Mouse (Mus musculus) hindbrain, embryonic 15.5 days (tissue): ENCODE measurements around the gene Akap13. TPM values are rescaled to one million over a fixed set of nuclear protein-coding genes. Genes with fewer than 3 reads are reported as not detected.
"Not testable (repeated sequence)": the region's sequence is repeated elsewhere in the genome, so short reads cannot be mapped to it uniquely, and the experiment has no call there.

Source experiments
- ATAC-seq: fragments of 200-750 bp; cut with Nextera tagmentation; 2 replicates; pipeline ENCODE4 v1.8.0; 2017; ENCODE audit warnings: low read depth, moderate number of reproducible peaks, moderate TSS enrichment; ENCODE audit not compliant: low FRiP score
- H3K27ac ChIP-seq: fragments of 300-500 bp; sonication (generic); replicated peaks from 2 replicates; pipeline ENCODE4 v1.5.1; 2015; ENCODE audit warnings: mild to moderate bottlenecking, inconsistent platforms
- H3K27me3 ChIP-seq: fragments of 300-500 bp; sonication (generic); 2 replicates; pipeline ENCODE4 v1.6.1; 2015; ENCODE audit warnings: control low read depth, inconsistent platforms
- H3K36me3 ChIP-seq: fragments of 300-500 bp; sonication (generic); 2 replicates; pipeline ENCODE4 v1.6.1; 2015; ENCODE audit warnings: control low read depth, inconsistent platforms
- H3K4me1 ChIP-seq: fragments of 300-500 bp; sonication (generic); replicated peaks from 2 replicates; pipeline ENCODE4 v1.6.1; 2015; ENCODE audit warnings: control low read depth, inconsistent platforms
- H3K4me2 ChIP-seq: fragments of 300-500 bp; sonication (generic); 2 replicates; pipeline ENCODE4 v1.6.1; 2015; ENCODE audit warnings: moderate library complexity, mild to moderate bottlenecking, inconsistent platforms
- H3K4me3 ChIP-seq: fragments of 300-500 bp; sonication (generic); 2 replicates; pipeline ENCODE4 v1.5.1; 2015; ENCODE audit warnings: mild to moderate bottlenecking, inconsistent platforms
- H3K9ac ChIP-seq: fragments of 300-500 bp; sonication (generic); 2 replicates; pipeline ENCODE4 v1.6.1; 2015; ENCODE audit warnings: inconsistent platforms
- H3K9me3 ChIP-seq: fragments of 300-500 bp; sonication (generic); 2 replicates; pipeline ENCODE4 v1.6.1; 2016; ENCODE audit warnings: control low read depth, inconsistent platforms
- WGBS: fragments of 180-500 bp; shearing (Covaris S2); methylation state at CpG from one replicate; pipeline ENCODE4 v1.1.7; 2015; 5-methylcytosine and 5-hydroxymethylcytosine counted together
- polyA plus RNA-seq: library from polyadenylated mRNA; unstranded; fragments of >200 nt; fragmentation: Nextera tagmentation; extraction: Ambion mirVana; gene quantifications from 2 replicates; pipeline ENCODE4 v1.2.1, GENCODE M21; 2015

Gene Akap13
- polyA plus RNA-seq, 1 experiment from 2014 or later = 15.3 TPM

DNA sequence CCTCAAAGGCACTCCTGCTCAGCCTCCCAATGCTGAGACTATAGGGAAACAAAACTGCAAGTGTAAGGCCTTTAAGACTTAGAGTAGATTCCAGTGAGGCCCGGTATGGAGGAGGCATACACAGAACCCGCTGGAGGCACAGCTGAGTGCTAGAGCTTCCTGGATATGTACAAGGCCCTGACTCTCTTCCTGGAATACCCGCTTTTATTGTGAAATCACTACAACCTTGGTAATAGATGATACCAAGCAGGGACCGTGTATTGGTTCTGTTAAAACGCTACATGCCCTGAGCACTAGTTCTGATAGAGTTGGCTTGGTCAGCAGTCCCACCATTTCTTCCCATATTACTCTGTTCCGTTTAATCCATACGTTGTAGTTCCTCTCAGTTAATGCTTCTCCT lies 274.3 kb downstream of the Akap13 start:
- WGBS = 97% methylated on average over 7 of the region's 7 CpGs
- Histone ChIP-seq H3K27ac (no peak overlapping the region), H3K27me3 (no peaks in the 10 kb centered on the region), H3K4me3 (no peak overlapping the region), H3K4me2 (no peak overlapping the region), H3K4me1 (no peaks in the 10 kb centered on the region), H3K9ac (no peak overlapping the region), H3K36me3 (peaks cover 14% of the 10 kb centered on the region), H3K9me3 (no peaks in the 10 kb centered on the region)
- no peak for ATAC-seq

DNA sequence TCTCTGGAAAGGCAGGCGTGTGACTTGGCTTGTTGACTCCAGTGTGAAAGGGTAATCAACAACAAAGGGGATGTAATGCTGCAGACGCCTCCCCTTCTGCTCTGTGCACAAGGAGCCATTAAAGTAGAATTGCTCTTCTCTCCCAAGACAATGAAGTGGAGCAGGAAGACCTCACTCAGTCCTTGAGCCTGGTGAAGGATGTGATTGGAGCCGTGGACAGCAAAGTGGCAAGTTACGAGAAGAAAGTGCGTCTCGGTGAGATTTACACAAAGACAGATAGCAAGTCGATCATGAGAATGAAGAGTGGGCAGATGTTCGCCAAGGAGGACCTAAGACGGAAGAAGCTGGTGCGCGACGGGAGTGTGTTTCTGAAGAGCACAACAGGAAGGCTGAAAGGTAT lies 274.9 kb downstream of the Akap13 start:
- H3K9ac ChIP-seq = no peak overlapping the region
- H3K9me3 ChIP-seq = no peaks in the 10 kb centered on the region
- H3K27ac ChIP-seq = no peak overlapping the region
- ATAC-seq = no peak
- no peaks in the 10 kb centered on the region for H3K4me1 ChIP-seq
- H3K27me3 ChIP-seq = no peaks in the 10 kb centered on the region
- WGBS = 87% methylated on average over 12 of the region's 12 CpGs
- H3K36me3 ChIP-seq = peaks cover 12% of the 10 kb centered on the region
- H3K4me3 ChIP-seq = no peak overlapping the region
- no peak overlapping the region for H3K4me2 ChIP-seq

GRCm38 (mm10) chr7:75731951-75732350 lies 276.6 kb downstream of the Akap13 start:
- Histone ChIP-seq H3K4me1 (no peaks in the 10 kb centered on the region), H3K36me3 (peaks cover 9% of the 10 kb centered on the region), H3K27me3 (no peaks in the 10 kb centered on the region), H3K4me3 (no peak overlapping the region), H3K4me2 (no peak overlapping the region), H3K9me3 (no peaks in the 10 kb centered on the region), H3K9ac (no peak overlapping the region), H3K27ac (no peak overlapping the region)
- WGBS = 83% methylated on average over 2 of the region's 2 CpGs
- ATAC-seq = no peak

DNA sequence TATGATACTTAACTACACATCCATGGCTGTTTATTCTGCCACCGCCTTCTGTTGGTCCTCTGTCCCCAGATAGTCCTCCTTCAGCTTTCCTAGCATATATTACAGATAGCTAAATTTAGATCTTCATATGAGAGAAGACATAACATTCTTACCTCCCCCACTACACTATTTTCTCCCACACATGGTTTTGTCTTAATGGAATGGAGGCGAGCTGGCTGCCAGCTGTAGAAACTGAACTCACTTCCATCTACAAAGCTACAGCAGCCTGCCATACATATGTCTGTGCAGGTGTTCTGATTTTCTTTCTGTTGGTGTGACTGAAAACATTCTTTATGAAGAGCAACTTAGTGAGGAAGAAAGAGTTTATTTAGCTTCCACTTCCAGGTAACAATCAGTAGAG lies 277.8 kb downstream of the Akap13 start:
- Histone ChIP-seq H3K27ac (no peak overlapping the region), H3K9me3 (no peaks in the 10 kb centered on the region), H3K4me1 (no peaks in the 10 kb centered on the region), H3K36me3 (peaks cover 9% of the 10 kb centered on the region), H3K27me3 (no peaks in the 10 kb centered on the region), H3K4me3 (no peak overlapping the region), H3K4me2 (no peak overlapping the region), H3K9ac (no peak overlapping the region)
- ATAC-seq = no peak
- 88% methylated on average over 2 of the region's 2 CpGs for WGBS

DNA sequence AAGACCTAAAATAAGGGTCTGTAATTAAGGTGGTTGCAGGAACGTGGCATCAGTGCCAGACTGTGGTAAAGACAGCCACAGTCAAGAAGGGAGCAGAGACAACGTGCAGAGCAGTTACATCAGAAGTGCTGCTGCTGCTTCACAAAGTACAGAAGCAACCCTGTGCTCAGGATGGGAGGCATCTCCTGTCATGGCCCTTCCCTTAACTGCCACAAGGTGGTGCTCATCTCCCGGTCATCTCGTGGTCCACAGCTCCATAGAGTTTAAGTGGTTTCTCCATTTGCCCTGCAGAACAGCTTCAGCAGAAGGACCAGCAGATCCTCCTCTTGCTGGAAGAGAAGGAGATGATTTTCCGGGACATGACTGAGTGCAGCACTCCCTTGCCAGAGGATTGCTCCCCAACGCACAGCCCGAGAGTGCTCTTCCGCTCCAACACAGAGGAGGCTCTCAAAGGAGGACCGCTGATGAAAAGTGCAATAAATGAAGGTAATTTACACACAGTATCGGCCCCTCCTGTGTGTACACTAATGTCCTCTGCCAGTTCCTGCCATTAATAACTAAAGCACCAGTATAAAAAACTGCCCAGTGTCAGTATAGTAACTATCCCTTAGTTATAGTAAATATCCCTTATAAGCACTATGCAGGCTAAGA lies 283.9 kb downstream of the Akap13 start:
- no peaks in the 10 kb centered on the region for H3K4me1 ChIP-seq
- H3K27ac ChIP-seq = no peak overlapping the region
- no peaks in the 10 kb centered on the region for H3K9me3 ChIP-seq
- 0 out of 2 replicates have a peak overlapping the region, but pooled peaks have one; percentile 15 for H3K4me2 ChIP-seq
- H3K9ac ChIP-seq = no peak overlapping the region
- H3K36me3 ChIP-seq = no peaks in the 10 kb centered on the region
- peak; percentile 93 for ATAC-seq
- 47% methylated on average over 10 of the region's 10 CpGs for WGBS
- H3K4me3 ChIP-seq = no peak overlapping the region
- no peaks in the 10 kb centered on the region for H3K27me3 ChIP-seq

DNA sequence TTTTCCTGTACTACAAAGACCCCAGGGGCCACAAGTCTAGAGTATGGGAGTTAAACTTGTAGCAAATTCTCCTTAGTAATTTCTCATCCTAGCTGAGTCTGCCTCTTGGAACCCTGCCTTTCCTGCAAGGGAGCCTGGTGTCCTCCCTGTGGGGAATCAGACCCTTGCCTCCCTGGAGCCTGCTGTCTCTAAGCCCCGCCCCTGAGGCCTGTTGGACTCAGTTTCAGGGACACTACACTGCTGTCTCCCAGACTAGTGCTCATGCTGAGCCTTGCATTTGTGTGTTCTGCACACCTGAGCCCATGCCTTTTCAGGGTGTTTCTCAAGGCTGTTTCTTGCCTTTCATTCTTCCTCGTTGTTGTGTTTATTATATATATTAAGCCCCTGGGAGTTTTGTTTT lies 289.2 kb downstream of the Akap13 start:
- H3K9ac ChIP-seq = no peak overlapping the region
- H3K4me3 ChIP-seq = no peak overlapping the region
- H3K9me3 ChIP-seq = no peaks in the 10 kb centered on the region
- H3K27me3 ChIP-seq = no peaks in the 10 kb centered on the region
- 53% methylated on average over 2 of the region's 2 CpGs for whole genome bisulfite sequencing
- no peak for ATAC-seq
- no peak overlapping the region for H3K27ac ChIP-seq
- H3K4me2 ChIP-seq = no peak overlapping the region
- H3K36me3 ChIP-seq = no peaks in the 10 kb centered on the region
- no peaks in the 10 kb centered on the region for H3K4me1 ChIP-seq

DNA sequence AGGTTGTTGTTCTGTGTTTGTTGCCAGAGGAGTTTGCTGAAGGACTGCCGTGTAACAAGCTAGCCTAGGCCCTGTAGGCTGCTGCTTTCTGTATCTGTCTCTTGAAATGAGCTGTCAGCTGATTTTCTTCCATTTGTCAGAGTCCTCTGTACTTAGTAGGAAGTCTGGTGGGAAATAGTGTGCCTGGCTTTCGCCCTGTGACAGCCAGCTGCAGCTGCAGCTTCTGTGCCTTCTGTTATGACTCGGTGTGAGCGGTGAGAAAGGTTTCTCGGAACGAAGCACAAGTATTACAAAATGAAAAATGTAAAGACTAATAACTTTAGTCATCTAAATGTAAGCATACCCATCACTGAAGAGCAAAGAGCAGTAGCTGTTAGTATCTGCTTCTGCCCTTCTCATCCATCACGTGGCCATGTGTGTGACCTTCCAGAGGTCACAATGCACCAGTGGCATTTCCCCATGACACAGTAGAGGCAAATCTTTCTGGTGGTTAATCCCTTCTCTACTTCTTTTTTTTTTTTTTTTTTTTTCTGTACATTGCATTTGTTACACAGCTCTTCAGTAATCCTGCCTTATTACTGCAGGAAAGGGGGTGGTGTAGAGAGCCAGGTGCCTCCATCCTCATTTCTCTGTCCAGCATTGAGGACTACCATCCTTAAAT lies 289.8 kb downstream of the Akap13 start:
- H3K9ac ChIP-seq = no peak overlapping the region
- no peaks in the 10 kb centered on the region for H3K4me1 ChIP-seq
- no peaks in the 10 kb centered on the region for H3K27me3 ChIP-seq
- H3K4me3 ChIP-seq = no peak overlapping the region
- H3K4me2 ChIP-seq = no peak overlapping the region
- no peaks in the 10 kb centered on the region for H3K36me3 ChIP-seq
- H3K9me3 ChIP-seq = no peaks in the 10 kb centered on the region
- no peak for ATAC-seq
- H3K27ac ChIP-seq = no peak overlapping the region
- 76% methylated on average over 7 of the region's 7 CpGs for WGBS

GRCm38 (mm10) chr7:75745969-75746368 lies 290.6 kb downstream of the Akap13 start:
- not testable (repeated sequence) for H3K27me3 ChIP-seq, ATAC-seq, H3K4me1 ChIP-seq, H3K4me2 ChIP-seq, H3K9me3 ChIP-seq, H3K27ac ChIP-seq, H3K36me3 ChIP-seq, H3K4me3 ChIP-seq, H3K9ac ChIP-seq
- WGBS = 59% methylated on average over 3 of the region's 3 CpGs

- Histone ChIP-seq H3K9me3 (no peaks in the 10 kb centered on the region), H3K4me1 (peaks cover 26% of the 10 kb centered on the region), H3K9ac (no peak overlapping the region), H3K27ac (no peak overlapping the region), H3K36me3 (no peaks in the 10 kb centered on the region), H3K4me2 (no peak overlapping the region), H3K4me3 (no peak overlapping the region), H3K27me3 (no peaks in the 10 kb centered on the region)
- WGBS = 90% methylated on average over 9 of the region's 9 CpGs
- no peak for ATAC-seq
Observed at GRCm38 (mm10) chr7:75750581-75750980, 295.2 kb downstream of the Akap13 start.

DNA sequence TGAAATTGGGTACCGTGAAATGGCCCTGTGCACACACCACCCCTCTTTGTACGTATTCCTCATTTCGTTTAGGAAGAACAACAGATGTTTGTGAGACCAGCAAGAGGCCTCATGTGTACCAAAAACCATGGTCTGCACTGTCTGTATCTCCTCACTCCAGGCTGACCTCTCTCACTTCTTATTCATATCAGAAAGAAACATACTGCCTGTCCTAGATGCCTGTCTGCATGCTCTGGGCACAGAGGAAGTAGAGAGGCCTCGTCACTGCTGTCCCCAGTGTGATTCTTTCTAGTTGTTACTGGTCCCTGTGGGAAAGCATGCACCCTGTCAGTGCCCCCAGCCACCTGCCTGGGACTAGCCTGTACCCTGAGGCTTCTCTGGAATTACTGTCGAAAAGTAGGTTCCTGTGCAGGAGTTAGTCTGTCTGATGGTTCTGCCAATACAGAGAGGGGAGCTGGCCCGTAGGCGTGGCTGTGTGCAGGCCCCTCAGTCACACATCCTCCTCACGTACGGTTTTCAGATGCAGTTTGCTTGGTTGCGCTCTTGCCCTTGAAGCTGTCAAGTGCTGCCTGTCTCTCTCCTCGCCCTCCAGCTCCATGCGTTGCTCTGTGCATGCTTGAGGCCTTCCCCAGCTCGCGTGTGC lies 295.9 kb downstream of the Akap13 start:
- Histone ChIP-seq H3K27me3 (no peaks in the 10 kb centered on the region), H3K9ac (no peak overlapping the region), H3K4me2 (no peak overlapping the region), H3K9me3 (no peaks in the 10 kb centered on the region), H3K4me1 (peaks cover 26% of the 10 kb centered on the region), H3K27ac (no peak overlapping the region), H3K36me3 (no peaks in the 10 kb centered on the region), H3K4me3 (no peak overlapping the region)
- ATAC-seq = no peak
- 82% methylated on average over 14 of the region's 14 CpGs for WGBS

DNA sequence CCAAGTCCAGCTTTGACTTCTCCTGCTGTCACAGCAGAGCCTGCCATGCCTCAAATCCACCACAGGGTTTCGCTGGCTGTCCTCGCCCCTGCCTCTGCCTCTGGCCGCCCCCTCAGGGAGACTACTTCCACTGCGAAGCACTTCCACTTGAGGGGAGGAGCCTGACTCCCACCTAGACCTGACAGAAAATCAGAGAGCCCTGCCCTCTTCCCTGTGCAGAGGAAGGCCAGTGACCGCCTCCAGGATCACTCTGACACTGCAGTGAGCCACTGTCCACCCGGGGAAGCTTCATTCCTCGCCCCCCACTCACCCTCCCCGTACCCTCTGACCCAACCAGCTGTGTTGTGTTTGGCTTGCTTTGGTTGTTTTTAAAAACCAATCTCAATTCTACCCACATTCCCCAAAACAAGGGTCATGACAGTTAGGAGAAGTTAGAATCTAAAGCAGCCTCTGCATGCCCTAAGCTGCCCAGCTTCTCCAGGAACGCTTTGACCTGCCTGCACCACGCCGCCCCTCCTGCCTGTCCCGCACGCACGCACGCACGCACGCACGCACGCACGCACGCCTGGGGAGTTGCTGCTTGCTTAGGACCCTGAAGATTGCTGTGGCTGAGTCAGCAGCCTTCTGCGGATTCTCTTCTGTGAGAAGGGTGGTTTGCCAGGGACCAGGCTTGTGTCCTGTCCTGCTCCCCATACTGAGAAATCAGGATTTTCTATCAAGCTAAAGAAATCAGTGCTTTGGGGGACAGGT lies 297.3 kb downstream of the Akap13 start:
- WGBS = 46% methylated on average over 22 of the region's 22 CpGs

More for the DNA sequence above, 297.3 kb downstream of the Akap13 start:
- peak overlapping the region; percentile 22; the same call in 1 of the 2 replicates for H3K27ac ChIP-seq
- no peaks in the 10 kb centered on the region for H3K9me3 ChIP-seq
- H3K4me3 ChIP-seq = no peak overlapping the region
- ATAC-seq = no peak
- H3K4me1 ChIP-seq = peaks cover 26% of the 10 kb centered on the region
- no peaks in the 10 kb centered on the region for H3K36me3 ChIP-seq
- peak overlapping the region; percentile 35 for H3K4me2 ChIP-seq
- no peak overlapping the region for H3K9ac ChIP-seq
- H3K27me3 ChIP-seq = no peaks in the 10 kb centered on the region
